Mouse (Mus musculus) thymus, adult 2 months (tissue): ENCODE data around the gene Gm572. TPM values are rescaled to one million over a fixed set of nuclear protein-coding genes. Genes with fewer than 3 reads are reported as not detected.

Experiments used
- DNase-seq: peaks from one replicate; pipeline ENCODE4 v3.0.0; 2021
- H3K27ac ChIP-seq: fragments of 200-500 bp; 2 replicates; pipeline ENCODE4 v1.5.1; 2012; ENCODE audit warnings: low read length, control low read depth; ENCODE audit not compliant: control insufficient read depth, insufficient read depth
- H3K27me3 ChIP-seq: fragments of 200-500 bp; 2 replicates; pipeline ENCODE4 v1.6.1; 2012; ENCODE audit warnings: mild to moderate bottlenecking, low read length, moderate library complexity, mixed read lengths; ENCODE audit not compliant: control insufficient read depth, insufficient read depth
- H3K36me3 ChIP-seq: fragments of 200-500 bp; 2 replicates; pipeline ENCODE4 v1.6.1; 2012; ENCODE audit warnings: mild to moderate bottlenecking, low read length, moderate library complexity; ENCODE audit not compliant: control insufficient read depth, insufficient read depth
- H3K4me1 ChIP-seq: fragments of 200-500 bp; replicated peaks from 2 replicates; pipeline ENCODE4 v1.6.1; 2012; ENCODE audit warnings: low read length; ENCODE audit not compliant: control insufficient read depth, insufficient read depth
- H3K4me3 ChIP-seq: fragments of 200-500 bp; 2 replicates; pipeline ENCODE4 v1.5.1; 2012; ENCODE audit warnings: mild to moderate bottlenecking, low read length, control low read depth, moderate library complexity; ENCODE audit not compliant: control insufficient read depth, insufficient read depth
- CTCF ChIP-seq: fragments of 200-500 bp; IDR thresholded peaks from 2 replicates; pipeline ENCODE4 v1.5.1; 2012; ENCODE audit warnings: mild to moderate bottlenecking, control low read depth, low read length, moderate library complexity, borderline replicate concordance; ENCODE audit not compliant: control insufficient read depth, poor library complexity, insufficient read depth; ENCODE audit errors: extremely low read depth
- POLR2A ChIP-seq: fragments of 200-500 bp; IDR thresholded peaks from 2 replicates; pipeline ENCODE4 v1.6.1; 2012; ENCODE audit warnings: mild to moderate bottlenecking, low read length, control low read depth, moderate library complexity; ENCODE audit not compliant: control insufficient read depth, poor library complexity, insufficient read depth; ENCODE audit errors: extremely low read depth
- WGBS: fragments of 180-500 bp; shearing (Covaris S2); methylation state at CpG from one replicate; pipeline ENCODE4 v1.1.7; 2018; 5-methylcytosine and 5-hydroxymethylcytosine counted together
- polyA plus RNA-seq: library from polyadenylated mRNA; depleted of rRNA; stranded (reverse); fragments of >200 nt; gene quantifications from 2 replicates; pipeline ENCODE4 v1.2.3, GENCODE M21; 2012

Gm572 gene
- polyA plus RNA-seq, 1 experiment: 0.31 TPM

GRCm38 (mm10) chr4:148609805-148610204 is 33.3 kb upstream of the Gm572 start:
- H3K4me3 ChIP-seq: no peak overlapping the region
- no peaks in the 10 kb centered on the region for H3K27me3 ChIP-seq
- H3K4me1 ChIP-seq: no peaks in the 10 kb centered on the region
- no peak for TF ChIP-seq CTCF
- TF ChIP-seq POLR2A: no peak
- peaks cover 18% of the 10 kb centered on the region for H3K36me3 ChIP-seq
- WGBS: 95% methylated on average over 5 of the region's 5 CpGs
- no peak for DNase-seq
- H3K27ac ChIP-seq: no peak overlapping the region

GRCm38 (mm10) chr4:148610631-148611364 is 32.3 kb upstream of the Gm572 start:
- WGBS: 26% methylated on average over 5 of the region's 5 CpGs
- peaks cover 28% of the 10 kb centered on the region for H3K36me3 ChIP-seq
- DNase-seq: no peak
- H3K27ac ChIP-seq: peak overlapping the region; percentile 38; the same call in 1 of the 2 replicates
- no peaks in the 10 kb centered on the region for H3K27me3 ChIP-seq
- H3K4me1 ChIP-seq: no peaks in the 10 kb centered on the region
- H3K4me3 ChIP-seq: no peak overlapping the region
- no peak for TF ChIP-seq CTCF
- TF ChIP-seq POLR2A: no peak

- WGBS: 87% methylated on average over 4 of the region's 4 CpGs
- no peak for DNase-seq
- no peak for TF ChIP-seq POLR2A
- TF ChIP-seq CTCF: no peak
- Histone ChIP-seq H3K27me3 (no peaks in the 10 kb centered on the region), H3K27ac (no peak overlapping the region), H3K4me1 (no peaks in the 10 kb centered on the region), H3K4me3 (no peak overlapping the region), H3K36me3 (peaks cover 45% of the 10 kb centered on the region)
Measured at GRCm38 (mm10) chr4:148612557-148612956, 30.6 kb upstream of the Gm572 start.

GRCm38 (mm10) chr4:148613738-148614137 is 29.4 kb upstream of the Gm572 start:
- DNase-seq: no peak
- H3K36me3 ChIP-seq: peaks cover 53% of the 10 kb centered on the region
- TF ChIP-seq POLR2A (no peak), CTCF (no peak)
- no peaks in the 10 kb centered on the region for H3K27me3 ChIP-seq
- 93% methylated on average over 9 of the region's 9 CpGs for WGBS
- H3K4me3 ChIP-seq: no peak overlapping the region
- no peak overlapping the region for H3K27ac ChIP-seq
- H3K4me1 ChIP-seq: no peaks in the 10 kb centered on the region

GRCm38 (mm10) chr4:148619805-148620204 is 23.3 kb upstream of the Gm572 start:
- H3K4me3 ChIP-seq: no peak overlapping the region
- H3K27me3 ChIP-seq: no peaks in the 10 kb centered on the region
- no peak for DNase-seq
- no peak overlapping the region for H3K27ac ChIP-seq
- peaks cover 3% of the 10 kb centered on the region for H3K4me1 ChIP-seq
- TF ChIP-seq POLR2A (no peak), CTCF (no peak)
- peaks cover 93% of the 10 kb centered on the region for H3K36me3 ChIP-seq
- WGBS: 97% methylated on average over 1 of the region's 1 CpGs

- 97% methylated on average over 1 of the region's 1 CpGs for WGBS
- DNase-seq: no peak
- Histone ChIP-seq H3K4me1 (peaks cover 6% of the 10 kb centered on the region), H3K4me3 (no peak overlapping the region), H3K36me3 (peaks cover 87% of the 10 kb centered on the region), H3K27ac (no peak overlapping the region), H3K27me3 (no peaks in the 10 kb centered on the region)
- TF ChIP-seq POLR2A: no peak
- no peak for TF ChIP-seq CTCF
Measured at GRCm38 (mm10) chr4:148620718-148621117, 22.4 kb upstream of the Gm572 start.

GRCm38 (mm10) chr4:148622485-148622884 is 20.6 kb upstream of the Gm572 start:
- H3K36me3 ChIP-seq: peaks cover 69% of the 10 kb centered on the region
- H3K27ac ChIP-seq: no peak overlapping the region
- no peaks in the 10 kb centered on the region for H3K27me3 ChIP-seq
- no peak for DNase-seq
- H3K4me1 ChIP-seq: peaks cover 6% of the 10 kb centered on the region
- H3K4me3 ChIP-seq: no peak overlapping the region
- 98% methylated on average over 4 of the region's 4 CpGs for WGBS
- TF ChIP-seq CTCF (no peak), POLR2A (no peak)
